Mouse (Mus musculus) CD8-positive naive resting alpha-beta T cell, adult 2 months (primary cell): ENCODE results near the gene Hist1h2ae.
"Not testable (repeated sequence)": the region's sequence is repeated elsewhere in the genome, so short reads cannot be mapped to it uniquely, and the experiment has no call there.

Experiments used
- DNase-seq, 2 experiments: peaks; one replicate each; pipeline ENCODE4 v3.0.0; 2022; ENCODE audit warnings: low read depth in 2 of 2, low spot score in 2 of 2

Hist1h2ae gene

DNA sequence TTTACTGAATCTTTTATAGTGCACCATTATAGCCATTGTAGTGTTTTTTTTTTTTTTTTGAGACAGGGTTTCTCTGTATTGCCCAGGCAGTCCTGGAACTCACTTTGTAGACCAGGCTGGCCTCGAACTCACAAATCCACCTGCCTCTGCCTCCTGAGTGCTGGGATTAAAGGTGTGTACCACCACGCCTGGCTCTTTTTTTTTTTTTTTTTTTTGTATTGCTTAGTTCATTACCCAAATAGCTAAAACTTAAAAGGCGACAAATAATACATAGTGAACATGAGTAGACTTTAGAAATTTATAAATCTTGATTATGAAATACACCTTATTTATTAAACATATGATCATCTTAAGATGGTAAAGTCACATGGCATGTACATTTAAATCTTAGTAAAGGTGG, 29.5 kb downstream of the Hist1h2ae start:
- no peak for DNase-seq

DNA sequence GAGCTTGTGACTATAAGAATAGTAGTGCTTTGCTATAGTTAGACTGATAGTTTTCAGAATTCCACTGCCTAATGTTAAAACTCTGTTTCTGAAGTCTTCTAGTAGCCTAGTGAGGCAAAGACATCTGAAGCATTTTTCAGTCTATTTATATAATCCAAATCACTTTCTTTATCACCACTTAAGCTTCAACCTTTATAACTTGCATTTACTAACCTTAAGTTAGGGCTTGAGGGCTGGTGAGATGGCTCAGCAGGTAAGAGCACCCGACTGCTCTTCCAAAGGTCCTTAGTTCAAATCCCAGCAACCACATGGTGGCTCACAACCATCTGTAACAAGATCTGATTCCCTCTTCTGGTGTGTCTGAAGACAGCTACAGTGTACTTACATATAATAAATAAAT, 31.2 kb downstream of the Hist1h2ae start:
- not testable (repeated sequence) for DNase-seq

DNA sequence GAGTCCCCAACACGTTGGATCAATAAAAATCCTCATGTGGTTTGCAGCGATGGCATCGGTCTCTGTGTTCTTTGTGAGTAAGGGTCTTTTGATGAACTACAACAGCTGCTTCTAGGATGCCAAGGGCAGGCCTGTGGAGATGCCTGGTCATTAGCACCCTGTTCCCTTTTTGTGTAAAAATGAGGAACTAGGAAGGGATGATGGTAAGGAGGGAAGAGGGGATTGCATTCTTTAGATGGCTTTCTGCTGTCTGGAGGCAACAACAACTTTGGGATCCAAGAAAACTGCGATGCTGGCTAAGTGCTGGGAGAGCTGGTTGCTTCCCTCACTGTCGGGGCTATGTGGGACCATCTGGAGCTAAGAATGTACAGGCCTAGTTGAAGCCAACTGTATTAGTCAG, 32.8 kb downstream of the Hist1h2ae start:
- no peak for DNase-seq

DNA sequence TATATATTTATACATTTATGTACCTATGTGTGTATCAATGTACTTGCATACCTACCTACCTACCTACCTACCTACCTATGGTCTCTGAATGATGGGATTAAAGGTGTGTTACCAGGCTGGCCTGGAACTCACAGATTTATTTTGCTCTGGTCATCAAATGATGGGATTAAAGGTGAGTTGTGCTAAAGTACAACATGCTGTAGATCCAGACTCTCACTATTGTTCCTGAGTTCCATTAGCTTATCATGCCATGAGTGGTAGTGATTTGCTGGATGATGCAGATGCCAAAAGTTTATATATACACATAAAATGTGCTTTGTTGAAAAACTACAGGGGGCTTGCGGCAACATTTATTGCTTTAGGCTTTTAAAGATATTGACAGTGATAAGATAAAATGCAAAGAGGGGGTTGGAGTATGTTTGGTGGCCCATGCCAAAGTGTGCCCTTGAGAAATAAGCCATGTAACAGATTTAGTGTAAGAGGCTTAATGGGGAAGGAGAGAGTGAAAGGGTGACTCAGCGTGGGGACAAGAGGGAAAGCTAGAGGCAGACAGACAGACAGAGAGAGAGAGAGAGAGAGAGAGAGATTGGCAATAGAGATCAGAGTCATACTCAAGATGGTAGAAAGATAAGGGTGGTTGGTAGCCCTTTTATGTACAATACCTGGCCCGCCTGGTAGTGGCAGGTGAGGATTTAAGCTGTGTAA, 33.9 kb downstream of the Hist1h2ae start:
- no peak for DNase-seq

DNA sequence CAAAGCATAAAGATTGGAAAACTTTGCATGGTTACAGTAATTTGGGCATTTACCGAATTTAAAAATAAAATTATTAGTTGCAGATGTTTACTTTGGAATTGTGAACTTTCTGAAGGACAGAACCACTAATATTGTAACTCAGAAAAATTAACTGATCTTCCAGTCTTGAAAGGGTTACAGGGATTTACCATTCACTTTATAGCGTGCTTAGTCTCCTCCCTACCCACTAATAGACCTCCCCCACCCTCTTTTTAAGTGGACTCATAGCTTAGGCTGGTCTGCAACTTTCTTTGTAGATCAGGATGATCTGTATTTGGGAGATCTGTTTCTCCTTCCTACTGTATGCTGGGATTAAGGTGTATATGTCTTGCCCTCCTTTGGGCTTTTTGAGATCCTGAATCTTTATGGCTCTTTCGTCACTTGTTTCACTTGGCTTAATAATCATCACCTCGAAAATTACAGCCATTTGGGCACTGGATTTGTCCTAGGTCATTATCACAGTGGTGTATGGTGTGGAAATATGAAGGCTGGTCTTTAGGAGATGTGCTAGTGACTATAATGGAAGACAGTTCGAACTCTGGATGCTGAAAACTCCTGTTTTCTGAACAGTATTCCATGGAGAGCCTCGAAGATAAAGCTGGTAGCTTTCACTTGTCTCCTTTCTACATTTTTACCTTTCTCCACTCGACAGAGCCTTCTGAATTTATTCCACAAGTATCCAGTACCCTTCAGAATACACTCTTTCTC, 34.8 kb downstream of the Hist1h2ae start:
- DNase-seq = no peak

DNA sequence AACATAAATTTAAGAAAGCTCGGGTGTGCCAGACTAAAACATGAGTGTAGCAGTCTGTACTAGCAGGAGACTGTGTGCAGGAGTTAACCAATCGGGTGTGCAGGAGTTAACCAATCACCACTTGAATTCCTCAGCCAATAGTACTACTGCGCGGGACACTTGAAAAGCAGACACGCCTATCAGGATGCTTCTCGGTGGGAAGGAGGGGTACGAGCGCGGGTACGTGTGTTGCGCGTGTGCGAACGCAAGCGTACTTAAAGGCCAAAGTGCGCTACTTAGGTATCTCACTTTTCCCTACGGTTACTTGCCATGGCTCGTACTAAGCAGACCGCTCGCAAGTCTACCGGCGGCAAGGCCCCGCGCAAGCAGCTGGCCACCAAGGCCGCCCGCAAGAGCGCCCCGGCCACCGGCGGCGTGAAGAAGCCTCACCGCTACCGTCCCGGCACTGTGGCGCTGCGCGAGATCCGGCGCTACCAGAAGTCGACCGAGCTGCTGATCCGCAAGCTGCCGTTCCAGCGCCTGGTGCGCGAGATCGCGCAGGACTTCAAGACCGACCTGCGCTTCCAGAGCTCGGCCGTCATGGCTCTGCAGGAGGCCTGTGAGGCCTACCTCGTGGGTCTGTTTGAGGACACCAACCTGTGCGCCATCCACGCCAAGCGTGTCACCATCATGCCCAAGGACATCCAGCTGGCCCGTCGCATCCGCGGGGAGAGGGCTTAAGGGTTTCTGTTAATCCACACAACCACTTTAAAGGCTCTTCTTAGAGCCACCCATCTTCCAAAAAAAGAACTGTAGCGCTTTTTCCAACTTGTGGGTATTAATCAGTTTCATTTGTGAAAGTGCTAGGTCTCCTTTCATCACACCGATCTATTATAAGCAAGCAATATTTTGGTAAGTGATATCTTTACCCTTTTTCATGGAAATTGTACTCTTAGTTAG, 35.6 kb downstream of the Hist1h2ae start, which contains the start of gene Hist1h3g:
Gene Hist1h3g (plus strand): TSS at position 286 of the 939 bp plus-strand sequence.
- DNase-seq = peak; percentile 65 to 81

DNA sequence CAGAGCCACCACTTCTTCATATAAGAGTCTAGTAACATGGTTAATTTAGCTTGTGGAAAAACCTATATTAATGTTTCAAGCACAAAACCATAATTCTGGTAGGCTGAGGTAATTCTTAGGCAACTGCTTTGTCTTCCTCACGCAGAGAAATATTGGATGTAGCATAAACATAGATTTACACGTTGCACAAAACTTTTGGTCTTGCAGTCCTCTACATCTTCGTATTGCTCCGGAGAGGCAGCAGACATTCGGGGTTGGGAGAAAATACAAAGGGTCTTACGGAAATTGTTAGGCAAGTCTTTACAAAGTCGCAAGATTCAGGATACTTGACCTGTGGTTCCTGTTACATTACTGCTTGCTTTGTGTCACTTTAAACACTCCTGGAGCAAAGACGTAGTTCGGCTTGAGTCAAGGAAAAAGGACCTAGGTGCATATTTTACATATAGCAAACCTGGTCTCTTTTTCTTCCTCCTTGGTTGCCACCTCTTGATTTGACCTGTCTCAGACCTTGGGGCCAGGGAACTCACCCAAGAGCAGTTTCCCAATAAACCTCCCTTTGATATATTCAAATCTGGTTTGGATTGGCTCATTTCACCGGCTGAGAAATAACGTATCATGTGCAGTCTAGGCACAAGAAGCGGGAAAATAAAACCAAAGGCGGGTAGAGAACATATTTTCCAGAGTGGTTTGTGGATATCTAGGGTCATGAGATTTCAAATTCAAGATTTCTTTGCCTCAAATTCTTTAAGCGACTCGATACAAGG, 36.5 kb downstream of the Hist1h2ae start:
- DNase-seq = no peak

DNA sequence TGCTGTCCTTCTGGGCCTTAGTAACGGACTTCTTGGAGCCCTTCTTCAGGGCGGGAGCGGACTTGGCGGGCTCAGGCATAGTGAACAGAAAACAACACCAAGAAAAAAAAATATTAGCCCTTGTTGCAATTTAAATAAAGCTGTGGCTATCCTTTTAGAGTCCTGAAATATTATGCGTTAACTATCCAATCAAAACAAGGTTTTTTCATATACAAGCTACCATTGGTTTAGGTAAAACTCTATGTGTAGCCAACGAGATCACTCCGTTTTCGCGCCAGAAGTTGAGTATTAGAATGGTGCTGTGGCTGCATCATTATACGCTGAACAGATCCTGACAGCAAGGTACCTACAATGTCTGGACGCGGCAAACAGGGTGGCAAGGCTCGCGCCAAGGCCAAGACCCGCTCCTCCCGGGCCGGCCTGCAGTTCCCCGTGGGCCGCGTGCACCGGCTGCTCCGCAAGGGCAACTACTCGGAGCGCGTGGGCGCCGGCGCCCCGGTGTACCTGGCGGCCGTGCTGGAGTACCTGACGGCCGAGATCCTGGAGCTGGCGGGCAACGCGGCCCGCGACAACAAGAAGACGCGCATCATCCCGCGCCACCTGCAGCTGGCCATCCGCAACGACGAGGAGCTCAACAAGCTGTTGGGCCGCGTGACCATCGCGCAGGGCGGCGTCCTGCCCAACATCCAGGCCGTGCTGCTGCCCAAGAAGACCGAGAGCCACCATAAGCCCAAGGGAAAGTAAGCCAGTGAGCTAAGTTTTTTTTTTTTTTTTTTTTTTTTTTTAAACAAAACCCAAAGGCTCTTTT, 37.3 kb downstream of the Hist1h2ae start, which contains the start of gene Hist1h2af:
Gene Hist1h2af (plus strand): TSS at position 347 of the 808 bp plus-strand sequence.
- DNase-seq = not testable (repeated sequence)

DNA sequence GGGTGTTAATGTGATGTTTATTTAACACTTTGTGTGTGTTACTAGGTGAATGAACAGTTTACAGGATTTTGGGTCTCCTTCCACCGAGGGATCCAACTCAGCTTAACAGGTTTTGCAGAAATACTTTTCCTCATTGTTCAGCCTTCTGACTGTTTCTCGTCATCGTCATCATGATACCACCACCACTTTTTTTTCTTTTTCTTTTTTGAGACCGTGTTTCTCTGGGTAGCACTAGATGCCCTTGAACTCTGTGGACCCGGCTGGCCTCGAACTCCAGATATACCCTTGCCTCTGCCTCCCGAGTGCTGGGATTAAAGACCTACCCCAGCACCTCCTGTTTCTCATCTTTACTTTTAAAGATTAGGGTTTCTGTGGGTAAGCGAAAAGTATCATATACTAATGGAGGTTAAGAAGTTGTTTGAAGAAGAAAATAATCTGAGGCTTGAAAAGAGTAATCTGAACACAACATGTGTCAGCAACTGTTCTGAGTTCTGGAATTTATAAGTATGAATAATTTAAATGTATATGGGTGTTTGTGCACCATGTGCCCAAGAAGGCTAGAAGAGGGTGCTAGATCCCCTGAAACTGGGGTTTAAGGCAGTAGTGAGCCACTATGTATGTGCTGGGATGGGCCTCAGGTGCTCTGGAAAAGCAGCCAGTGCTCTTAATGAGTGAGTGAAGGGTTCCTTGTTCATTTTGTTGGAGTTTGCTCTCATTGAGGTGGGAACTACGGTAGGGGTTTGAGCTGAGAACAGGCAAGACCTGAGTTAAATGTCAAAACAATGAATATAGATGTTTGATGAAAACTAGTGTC, 38.6 kb downstream of the Hist1h2ae start:
- DNase-seq = no peak

DNA sequence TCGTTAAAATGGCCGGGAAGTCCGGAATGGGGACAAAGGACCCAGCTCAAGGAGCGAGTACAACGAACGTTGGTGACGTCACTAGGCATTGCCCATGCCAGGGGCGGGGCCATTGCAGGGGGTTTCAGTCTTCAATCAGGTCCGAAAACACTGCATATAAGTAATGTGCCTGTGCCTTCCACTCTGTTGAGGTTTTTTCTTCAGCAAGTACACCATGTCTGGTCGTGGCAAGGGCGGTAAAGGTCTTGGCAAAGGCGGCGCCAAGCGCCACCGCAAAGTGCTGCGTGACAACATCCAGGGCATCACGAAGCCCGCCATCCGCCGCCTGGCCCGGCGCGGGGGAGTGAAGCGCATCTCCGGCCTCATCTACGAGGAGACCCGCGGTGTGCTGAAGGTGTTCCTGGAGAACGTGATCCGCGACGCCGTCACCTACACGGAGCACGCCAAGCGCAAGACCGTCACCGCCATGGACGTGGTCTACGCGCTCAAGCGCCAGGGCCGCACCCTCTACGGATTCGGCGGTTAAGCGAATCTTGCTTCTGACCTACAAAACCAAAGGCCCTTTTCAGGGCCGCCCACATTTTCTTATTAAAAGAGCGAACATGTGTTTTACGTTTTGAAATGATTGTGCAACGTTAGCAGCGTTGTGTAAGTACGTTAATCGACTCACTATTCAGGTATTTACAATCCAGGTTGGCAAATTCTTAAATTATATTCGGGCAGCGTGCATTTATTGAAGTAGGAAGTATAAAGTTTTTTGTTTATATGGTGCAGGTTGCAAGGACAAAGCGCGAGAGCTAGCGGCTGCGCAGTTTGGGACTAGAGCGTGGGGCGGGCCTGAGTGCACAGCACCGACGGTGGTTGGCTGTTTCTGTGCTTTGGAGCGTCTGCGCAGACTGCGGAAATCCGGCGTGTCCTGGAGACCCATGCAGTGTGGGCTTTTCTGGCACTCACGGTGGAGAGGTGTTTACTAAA, 39.8 kb downstream of the Hist1h2ae start, which contains the start of gene Hist1h4h:
Gene Hist1h4h (plus strand): TSS at position 150 of the 975 bp plus-strand sequence.
- peak; percentile 91 to 95 for DNase-seq

DNA sequence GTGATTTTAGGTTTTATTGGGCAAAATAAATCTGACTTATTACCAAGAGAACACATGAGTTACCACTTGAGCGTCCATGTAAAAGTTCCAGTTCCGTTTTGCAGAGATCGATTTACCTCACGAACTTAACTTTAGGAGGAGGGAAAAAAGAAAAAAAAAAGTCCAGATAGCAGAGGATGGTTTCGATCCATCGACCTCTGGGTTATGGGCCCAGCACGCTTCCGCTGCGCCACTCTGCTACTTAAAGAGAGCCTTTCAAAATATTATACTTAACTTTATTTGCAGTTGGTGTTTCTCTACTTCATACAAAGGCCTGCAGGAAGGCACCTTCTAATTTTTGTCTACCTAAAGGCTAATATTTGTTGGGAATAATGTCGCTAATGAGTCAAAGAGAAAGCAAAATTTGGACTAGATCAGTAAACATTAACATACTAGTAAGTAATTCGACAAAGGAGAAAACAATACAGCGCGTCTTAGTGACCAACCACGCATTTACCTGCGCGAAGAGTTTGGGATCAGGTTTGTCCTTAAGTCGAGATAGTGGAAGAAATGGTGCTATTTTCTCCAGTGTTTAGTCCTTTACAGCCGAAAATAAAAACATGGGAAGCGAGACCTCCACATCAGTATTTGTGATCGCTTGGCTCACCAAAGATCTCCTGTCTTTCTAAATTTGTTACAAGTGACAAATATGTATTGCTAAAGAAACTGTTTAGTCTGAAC, 40.7 kb downstream of the Hist1h2ae start:
- peak; percentile 82 to 85 for DNase-seq

DNA sequence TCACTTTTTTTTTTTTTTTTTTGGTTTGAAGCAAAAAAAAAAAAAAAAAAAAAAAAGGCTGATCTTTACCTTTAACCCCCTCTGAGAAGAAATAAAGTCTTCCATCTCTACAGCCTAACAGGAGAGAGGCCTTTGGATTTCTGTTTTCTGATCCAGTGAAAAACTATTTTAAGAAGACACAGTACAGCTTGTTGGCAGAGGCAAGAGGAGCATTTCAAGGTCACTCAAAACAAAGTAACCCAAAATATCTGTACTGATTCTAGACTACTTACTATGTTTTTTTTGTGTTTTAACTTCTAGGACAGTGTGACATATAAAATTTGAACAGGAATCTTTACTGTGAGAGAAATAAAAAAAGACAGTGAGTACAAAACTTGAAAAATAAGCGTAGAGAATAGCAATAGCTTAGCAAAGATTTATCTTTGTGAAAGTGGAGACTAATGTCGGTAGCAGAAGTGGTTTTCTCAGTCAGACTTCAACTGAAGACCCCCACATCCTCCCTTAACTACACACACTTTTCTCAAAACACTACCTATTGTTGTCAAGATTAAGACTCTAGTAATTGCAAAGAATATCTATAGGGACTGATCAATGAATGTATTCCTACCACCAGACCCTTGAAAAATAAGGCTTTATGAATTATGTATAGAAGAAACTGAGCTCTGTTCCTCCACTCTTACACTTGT, 41.4 kb downstream of the Hist1h2ae start:
- DNase-seq = no peak

DNA sequence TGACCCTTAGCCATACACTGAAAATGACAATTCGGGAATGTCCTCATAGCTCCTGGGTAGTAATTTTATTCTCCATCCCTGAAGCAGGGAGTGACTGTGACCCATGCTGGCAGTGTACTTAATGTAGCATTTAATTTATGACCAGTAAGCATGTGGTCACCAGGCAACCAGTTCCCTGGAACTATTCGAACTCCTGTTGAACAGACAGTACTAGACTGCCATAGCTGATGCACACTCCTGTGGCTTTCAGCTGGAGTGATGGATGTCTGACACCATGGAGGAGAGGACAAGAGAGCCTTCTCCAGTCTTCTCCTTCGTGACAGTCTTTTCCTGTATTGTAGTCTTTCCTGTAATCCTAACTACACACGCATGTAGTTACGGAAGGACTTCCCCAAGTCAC, 42.0 kb downstream of the Hist1h2ae start:
- DNase-seq = no peak

DNA sequence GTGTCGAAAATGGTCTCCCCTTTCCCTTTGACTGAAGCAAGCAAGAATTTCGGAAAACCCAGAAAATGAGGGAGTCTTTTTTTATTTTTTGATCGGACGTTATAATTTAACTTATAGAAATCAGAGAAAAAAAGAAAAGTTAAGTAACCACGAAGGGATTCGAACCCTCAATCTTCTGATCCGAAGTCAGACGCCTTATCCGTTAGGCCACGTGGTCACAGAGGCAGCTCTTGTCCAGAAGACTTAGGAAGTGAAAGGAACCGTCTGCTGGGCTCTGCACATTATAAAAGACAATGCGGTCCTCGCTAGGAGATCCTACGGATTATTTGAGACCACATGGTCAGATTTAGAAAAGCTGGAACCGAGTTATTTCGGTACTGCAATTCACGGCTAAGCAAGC, 44.7 kb downstream of the Hist1h2ae start:
- peak; percentile 91 to 92 for DNase-seq

DNA sequence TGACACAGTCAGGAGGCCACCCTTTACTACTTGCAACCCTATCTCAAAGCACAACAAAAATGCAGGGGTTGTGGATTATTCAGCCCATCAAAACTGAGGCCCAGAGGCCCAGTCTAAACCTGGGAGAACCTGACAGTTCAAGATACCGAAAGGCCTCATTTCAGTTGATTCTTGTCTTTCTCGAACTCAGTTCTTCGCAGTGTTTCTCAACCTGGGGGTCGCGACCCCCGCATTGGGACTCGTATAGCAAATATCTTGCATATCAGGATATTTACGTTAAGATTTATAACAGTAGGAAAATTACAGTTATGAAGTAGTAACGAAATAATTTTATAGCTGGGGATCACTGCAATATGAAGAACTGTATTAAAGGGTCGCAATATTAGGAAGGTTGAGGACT, 45.1 kb downstream of the Hist1h2ae start:
- DNase-seq = no peak

DNA sequence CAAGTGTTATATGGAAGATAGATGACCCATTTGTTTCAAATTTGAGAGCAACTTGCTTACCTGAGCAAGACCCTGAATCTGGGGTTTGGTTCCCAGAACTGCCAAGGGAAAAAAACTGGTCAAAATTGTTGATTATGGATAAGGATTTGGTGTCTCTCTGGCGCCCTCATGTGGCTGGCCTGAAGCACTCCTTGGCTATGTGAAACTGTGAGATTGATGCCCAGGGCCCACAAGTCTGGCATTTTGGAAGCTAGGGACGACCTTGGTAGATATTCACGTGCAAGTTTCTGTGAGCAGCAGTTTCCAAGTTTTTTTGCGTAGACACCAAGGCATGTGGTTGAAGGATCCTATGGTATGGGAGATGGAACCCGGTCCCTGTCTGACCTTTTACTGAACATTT, 46.4 kb downstream of the Hist1h2ae start:
- peak; percentile 65 to 78 for DNase-seq
